Mouse (Mus musculus): Measurements from ENCODE around the gene Fgfr2. TPM values are rescaled to one million over a fixed set of nuclear protein-coding genes. Genes with fewer than 3 reads are reported as not detected.

Gene Fgfr2
- polyA plus RNA-seq, 1 experiment from 2014 or later: 121 TPM

- H3K4me3 ChIP-seq: peak overlapping the region; percentile 44
- H3K9ac ChIP-seq: peak overlapping the region; percentile 32
- no peaks in the 10 kb centered on the region for H3K36me3 ChIP-seq
- no peaks in the 10 kb centered on the region for H3K9me3 ChIP-seq
- peaks cover 30% of the 10 kb centered on the region for H3K4me1 ChIP-seq
- no peak overlapping the region for H3K27ac ChIP-seq
- under 1% methylated on average over 51 of the region's 60 CpGs for WGBS
- peak overlapping the region; percentile 87 for H3K4me2 ChIP-seq (replicated peaks)
- H3K27me3 ChIP-seq: peaks cover 84% of the 10 kb centered on the region
- ATAC-seq (ENCODE audit: insufficient number of reproducible peaks, insufficient read depth, low FRiP score, low TSS enrichment): no peak
Observed at GRCm38 (mm10) chr7:132597251-132598041, 525.7 kb downstream of the Fgfr2 start.

DNA sequence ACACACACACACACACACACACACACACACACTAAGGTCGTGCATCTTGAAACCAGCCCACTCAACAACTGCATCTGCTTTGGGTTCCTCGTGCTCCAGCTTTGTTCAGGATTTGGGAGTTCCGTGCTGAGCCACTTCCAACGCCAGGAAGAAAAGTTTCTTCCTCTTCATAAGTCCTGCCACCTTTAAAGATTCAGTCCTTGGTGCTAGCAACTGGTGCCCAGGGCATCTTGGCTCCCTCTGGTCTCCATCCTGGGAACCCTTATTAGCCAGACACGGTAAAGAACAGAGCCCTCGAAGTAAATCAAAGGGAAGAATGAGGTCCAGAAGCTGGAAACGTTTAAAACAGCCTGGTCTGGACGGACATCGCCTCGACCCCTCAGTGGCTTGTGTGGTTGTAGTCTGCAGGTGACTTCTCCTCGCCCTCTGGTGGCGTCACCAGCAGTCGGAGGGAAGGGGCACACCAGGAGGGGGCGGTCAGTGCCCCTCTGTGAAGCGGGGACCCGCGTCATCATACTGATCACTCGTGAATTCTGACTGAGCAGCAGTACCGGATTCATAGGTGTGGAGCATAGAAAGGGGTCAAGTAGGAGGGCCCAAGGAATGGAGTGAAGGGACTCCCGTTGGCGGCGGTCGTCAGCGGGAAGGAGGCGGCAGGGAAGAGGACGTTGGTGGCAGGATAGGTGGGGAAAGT, 526.4 kb downstream of the Fgfr2 start:
- no peak for ATAC-seq (ENCODE audit: insufficient number of reproducible peaks, insufficient read depth, low FRiP score, low TSS enrichment)

DNA sequence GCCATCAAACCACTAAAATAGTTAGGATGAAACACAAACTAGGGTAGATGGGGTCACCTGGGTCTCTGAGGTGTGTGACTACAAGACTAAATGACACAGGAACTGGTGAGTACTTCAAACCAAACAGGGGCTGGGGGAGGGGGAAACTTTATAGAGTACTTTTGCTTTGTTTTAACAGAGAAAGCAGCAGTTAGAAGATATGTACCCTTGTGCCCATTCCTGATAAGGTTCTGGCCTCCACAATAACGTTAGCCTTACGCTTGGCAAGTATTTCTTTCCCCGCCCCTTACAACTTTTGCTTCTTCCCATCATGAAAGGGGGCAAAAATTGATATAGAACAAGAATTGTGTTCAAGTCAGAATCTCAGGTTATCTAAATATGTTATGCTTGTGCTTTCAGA, 527.4 kb downstream of the Fgfr2 start:
- no peak overlapping the region for H3K9ac ChIP-seq
- H3K4me3 ChIP-seq: no peak overlapping the region
- no peak overlapping the region for H3K4me2 ChIP-seq (replicated peaks)
- no peaks in the 10 kb centered on the region for H3K36me3 ChIP-seq
- H3K4me1 ChIP-seq: peaks cover 30% of the 10 kb centered on the region
- no peak overlapping the region for H3K27ac ChIP-seq
- ATAC-seq (ENCODE audit: insufficient number of reproducible peaks, insufficient read depth, low FRiP score, low TSS enrichment): no peak
- H3K27me3 ChIP-seq: peaks cover 67% of the 10 kb centered on the region
- H3K9me3 ChIP-seq: no peaks in the 10 kb centered on the region
- WGBS: 79% methylated on average over 3 of the region's 3 CpGs

More for the DNA sequence above, 526.4 kb downstream of the Fgfr2 start:
- Histone ChIP-seq H3K36me3 (no peaks in the 10 kb centered on the region), H3K27me3 (peaks cover 76% of the 10 kb centered on the region), H3K4me3 (peak overlapping the region; percentile 44), H3K9me3 (no peaks in the 10 kb centered on the region), H3K4me1 (peaks cover 30% of the 10 kb centered on the region), H3K9ac (no peak overlapping the region; the same call in 1 of the 2 replicates), H3K4me2 (replicated peaks) (peak overlapping the region; percentile 87), H3K27ac (no peak overlapping the region)
- WGBS: 7% methylated on average over 26 of the region's 26 CpGs

DNA sequence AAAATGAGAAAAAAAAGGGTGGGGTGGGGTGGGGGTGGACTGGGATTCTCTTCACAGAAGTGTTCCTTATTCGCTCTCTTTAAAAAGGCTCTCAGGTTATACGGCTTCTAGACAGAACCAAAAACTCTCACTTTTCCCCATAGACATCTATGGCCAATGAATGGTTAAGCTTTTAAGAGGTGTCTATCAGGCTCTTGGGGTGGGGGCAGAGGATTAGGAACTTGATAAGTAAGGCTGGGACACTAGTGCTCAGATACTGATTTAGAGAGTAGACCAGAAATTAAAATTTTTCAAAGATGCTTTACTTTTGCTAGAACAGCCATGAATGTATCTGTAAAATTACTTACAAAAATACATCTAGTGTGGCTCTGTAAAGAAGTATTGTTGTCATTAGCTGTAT, 528.8 kb downstream of the Fgfr2 start:
- no peaks in the 10 kb centered on the region for H3K36me3 ChIP-seq
- no peak for ATAC-seq (ENCODE audit: insufficient number of reproducible peaks, insufficient read depth, low FRiP score, low TSS enrichment)
- peaks cover 22% of the 10 kb centered on the region for H3K4me1 ChIP-seq
- H3K27ac ChIP-seq: no peak overlapping the region
- no peak overlapping the region for H3K4me3 ChIP-seq
- no peak overlapping the region for H3K9ac ChIP-seq
- WGBS: 81% methylated on average over 2 of the region's 2 CpGs
- H3K27me3 ChIP-seq: peaks cover 52% of the 10 kb centered on the region
- H3K9me3 ChIP-seq: no peaks in the 10 kb centered on the region
- H3K4me2 ChIP-seq (replicated peaks): no peak overlapping the region

- H3K27ac ChIP-seq: no peak overlapping the region
- peaks cover 16% of the 10 kb centered on the region for H3K4me1 ChIP-seq
- 63% methylated on average over 2 of the region's 2 CpGs for WGBS
- H3K4me3 ChIP-seq: no peak overlapping the region
- no peak overlapping the region for H3K4me2 ChIP-seq (replicated peaks)
- no peaks in the 10 kb centered on the region for H3K36me3 ChIP-seq
- H3K9ac ChIP-seq: no peak overlapping the region
- ATAC-seq (ENCODE audit: insufficient number of reproducible peaks, insufficient read depth, low FRiP score, low TSS enrichment): no peak
- no peaks in the 10 kb centered on the region for H3K9me3 ChIP-seq
- peaks cover 47% of the 10 kb centered on the region for H3K27me3 ChIP-seq
Observed at GRCm38 (mm10) chr7:132593762-132594161, 529.4 kb downstream of the Fgfr2 start.

- Histone ChIP-seq H3K27me3 (0 out of 2 replicates have a peak, but pooled peaks cover 7% of the 10 kb centered on the region), H3K4me1 (no peaks in the 10 kb centered on the region), H3K9me3 (no peaks in the 10 kb centered on the region), H3K4me3 (no peak overlapping the region), H3K4me2 (replicated peaks) (no peak overlapping the region), H3K9ac (no peak overlapping the region), H3K36me3 (no peaks in the 10 kb centered on the region), H3K27ac (no peak overlapping the region)
- no peak for ATAC-seq (ENCODE audit: insufficient number of reproducible peaks, insufficient read depth, low FRiP score, low TSS enrichment)
- WGBS: 49% methylated on average over 5 of the region's 5 CpGs
Observed at GRCm38 (mm10) chr7:132589610-132590009, 533.5 kb downstream of the Fgfr2 start.

- Histone ChIP-seq H3K4me1 (no peaks in the 10 kb centered on the region), H3K27ac (no peak overlapping the region), H3K36me3 (no peaks in the 10 kb centered on the region), H3K27me3 (no peaks in the 10 kb centered on the region), H3K4me3 (no peak overlapping the region), H3K4me2 (replicated peaks) (no peak overlapping the region), H3K9ac (no peak overlapping the region), H3K9me3 (no peaks in the 10 kb centered on the region)
- no peak for ATAC-seq (ENCODE audit: insufficient number of reproducible peaks, insufficient read depth, low FRiP score, low TSS enrichment)
- 76% methylated on average over 5 of the region's 5 CpGs for WGBS
Observed at GRCm38 (mm10) chr7:132587167-132587566, 536.0 kb downstream of the Fgfr2 start.

DNA sequence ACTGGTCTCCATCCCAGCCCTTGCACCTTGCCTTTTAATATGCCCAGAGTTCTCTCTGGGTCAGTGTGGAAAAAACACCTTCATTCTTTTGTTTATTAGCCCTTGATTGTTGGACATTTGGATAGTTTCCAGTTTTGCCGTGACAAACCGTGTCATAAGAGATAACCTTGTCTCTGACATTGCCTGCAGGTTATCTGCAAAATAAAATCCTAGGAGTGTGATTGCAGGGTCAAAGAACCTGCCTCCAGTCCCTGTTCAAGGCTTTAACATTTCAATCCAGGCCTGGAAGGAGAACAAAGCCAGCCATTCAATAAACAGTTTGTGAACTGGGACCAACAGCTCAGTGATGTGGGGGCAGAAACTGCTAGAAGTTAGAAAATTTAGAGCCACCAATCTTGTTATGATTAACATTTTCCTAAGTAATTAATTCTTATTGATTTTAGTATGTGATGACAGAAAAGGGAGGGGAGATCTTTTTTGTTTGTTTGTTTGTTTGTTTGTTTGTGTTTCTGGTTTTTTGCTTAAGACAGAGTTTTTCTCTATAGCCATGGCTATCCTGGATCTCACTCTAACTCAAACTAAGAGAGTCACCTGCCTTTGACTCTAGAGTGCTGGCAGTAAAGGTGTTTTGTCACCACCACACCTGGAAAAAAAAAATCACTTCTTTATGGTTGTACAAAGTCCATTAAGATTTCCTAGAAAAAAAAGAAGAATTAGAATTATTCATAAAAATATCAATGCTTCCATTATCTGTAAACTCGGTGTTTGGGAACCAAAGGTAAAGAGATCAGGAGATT, 537.3 kb downstream of the Fgfr2 start:
- ATAC-seq (ENCODE audit: insufficient number of reproducible peaks, insufficient read depth, low FRiP score, low TSS enrichment): no peak
- no peak overlapping the region for H3K9ac ChIP-seq
- H3K4me1 ChIP-seq: no peaks in the 10 kb centered on the region
- no peak overlapping the region for H3K4me3 ChIP-seq
- H3K9me3 ChIP-seq: no peaks in the 10 kb centered on the region
- no peaks in the 10 kb centered on the region for H3K27me3 ChIP-seq
- H3K36me3 ChIP-seq: no peaks in the 10 kb centered on the region
- H3K4me2 ChIP-seq (replicated peaks): no peak overlapping the region
- 61% methylated on average over 3 of the region's 3 CpGs for WGBS
- H3K27ac ChIP-seq: no peak overlapping the region

- H3K27me3 ChIP-seq: no peaks in the 10 kb centered on the region
- H3K4me1 ChIP-seq: peaks cover 4% of the 10 kb centered on the region; the same call in 1 of the 2 replicates
- no peaks in the 10 kb centered on the region for H3K36me3 ChIP-seq
- H3K4me2 ChIP-seq (replicated peaks): no peak overlapping the region
- H3K4me3 ChIP-seq: no peak overlapping the region
- 86% methylated on average over 2 of the region's 2 CpGs for WGBS
- H3K27ac ChIP-seq: no peak overlapping the region
- no peak overlapping the region for H3K9ac ChIP-seq
- no peak for ATAC-seq (ENCODE audit: insufficient number of reproducible peaks, insufficient read depth, low FRiP score, low TSS enrichment)
- H3K9me3 ChIP-seq: no peaks in the 10 kb centered on the region
Observed at GRCm38 (mm10) chr7:132581441-132581840, 541.7 kb downstream of the Fgfr2 start.

GRCm38 (mm10) chr7:132580511-132580910, 542.6 kb downstream of the Fgfr2 start:
- WGBS: 71% methylated on average over 6 of the region's 6 CpGs
- Histone ChIP-seq H3K27ac (no peak overlapping the region), H3K27me3 (no peaks in the 10 kb centered on the region), H3K4me3 (no peak overlapping the region), H3K36me3 (no peaks in the 10 kb centered on the region), H3K9me3 (no peaks in the 10 kb centered on the region), H3K4me2 (replicated peaks) (no peak overlapping the region), H3K9ac (no peak overlapping the region), H3K4me1 (peaks cover 5% of the 10 kb centered on the region)
- ATAC-seq (ENCODE audit: insufficient number of reproducible peaks, insufficient read depth, low FRiP score, low TSS enrichment): no peak

DNA sequence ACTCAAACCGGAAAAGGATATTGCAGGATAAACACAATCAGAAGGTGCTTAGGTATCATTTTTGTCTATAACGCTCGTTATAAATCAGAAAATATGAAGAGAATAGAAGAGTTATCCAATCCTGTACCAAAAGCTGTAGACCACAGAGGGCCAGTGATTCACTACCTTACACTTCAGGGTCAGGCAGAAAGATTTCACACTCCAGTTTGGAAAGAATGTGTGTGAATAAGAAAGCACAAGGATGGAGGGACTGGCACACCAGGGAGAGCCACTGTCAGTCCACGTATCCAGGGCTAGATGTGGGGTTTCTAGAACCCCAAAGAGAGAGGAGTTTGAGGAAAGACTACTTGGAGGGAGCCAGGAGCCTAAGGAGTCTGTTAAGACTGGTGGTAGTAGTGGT, 546.3 kb downstream of the Fgfr2 start:
- 52% methylated on average over 4 of the region's 4 CpGs for WGBS

More for the DNA sequence above, 546.3 kb downstream of the Fgfr2 start:
- H3K9ac ChIP-seq: no peak overlapping the region
- H3K4me1 ChIP-seq: peaks cover 13% of the 10 kb centered on the region
- H3K9me3 ChIP-seq: no peaks in the 10 kb centered on the region
- peak overlapping the region; percentile 57 for H3K4me2 ChIP-seq (replicated peaks)
- no peaks in the 10 kb centered on the region for H3K27me3 ChIP-seq
- ATAC-seq (ENCODE audit: insufficient number of reproducible peaks, insufficient read depth, low FRiP score, low TSS enrichment): no peak
- H3K36me3 ChIP-seq: no peaks in the 10 kb centered on the region
- H3K27ac ChIP-seq: no peak overlapping the region
- H3K4me3 ChIP-seq: no peak overlapping the region

Data from embryonic facial prominence, embryonic 12.5 days (tissue).